Mouse (Mus musculus) thymus, adult 2 months (tissue): ENCODE measurements around the gene Aig1. TPM values are rescaled to one million over a fixed set of nuclear protein-coding genes. Genes with fewer than 3 reads are reported as not detected.

Experiments used
- DNase-seq: peaks from one replicate; pipeline ENCODE4 v3.0.0; 2021
- H3K27ac ChIP-seq: fragments of 200-500 bp; 2 replicates; pipeline ENCODE4 v1.5.1; 2012; ENCODE audit warnings: low read length, control low read depth; ENCODE audit not compliant: control insufficient read depth, insufficient read depth
- H3K27me3 ChIP-seq: fragments of 200-500 bp; 2 replicates; pipeline ENCODE4 v1.6.1; 2012; ENCODE audit warnings: mild to moderate bottlenecking, low read length, moderate library complexity, mixed read lengths; ENCODE audit not compliant: control insufficient read depth, insufficient read depth
- H3K36me3 ChIP-seq: fragments of 200-500 bp; 2 replicates; pipeline ENCODE4 v1.6.1; 2012; ENCODE audit warnings: mild to moderate bottlenecking, low read length, moderate library complexity; ENCODE audit not compliant: control insufficient read depth, insufficient read depth
- H3K4me1 ChIP-seq: fragments of 200-500 bp; replicated peaks from 2 replicates; pipeline ENCODE4 v1.6.1; 2012; ENCODE audit warnings: low read length; ENCODE audit not compliant: control insufficient read depth, insufficient read depth
- H3K4me3 ChIP-seq: fragments of 200-500 bp; 2 replicates; pipeline ENCODE4 v1.5.1; 2012; ENCODE audit warnings: mild to moderate bottlenecking, low read length, control low read depth, moderate library complexity; ENCODE audit not compliant: control insufficient read depth, insufficient read depth
- CTCF ChIP-seq: fragments of 200-500 bp; IDR thresholded peaks from 2 replicates; pipeline ENCODE4 v1.5.1; 2012; ENCODE audit warnings: mild to moderate bottlenecking, control low read depth, low read length, moderate library complexity, borderline replicate concordance; ENCODE audit not compliant: control insufficient read depth, poor library complexity, insufficient read depth; ENCODE audit errors: extremely low read depth
- POLR2A ChIP-seq: fragments of 200-500 bp; IDR thresholded peaks from 2 replicates; pipeline ENCODE4 v1.6.1; 2012; ENCODE audit warnings: mild to moderate bottlenecking, low read length, control low read depth, moderate library complexity; ENCODE audit not compliant: control insufficient read depth, poor library complexity, insufficient read depth; ENCODE audit errors: extremely low read depth
- WGBS: fragments of 180-500 bp; shearing (Covaris S2); methylation state at CpG from one replicate; pipeline ENCODE4 v1.1.7; 2018; 5-methylcytosine and 5-hydroxymethylcytosine counted together
- polyA plus RNA-seq: library from polyadenylated mRNA; depleted of rRNA; stranded (reverse); fragments of >200 nt; gene quantifications from 2 replicates; pipeline ENCODE4 v1.2.3, GENCODE M21; 2012

The Aig1 gene
- polyA plus RNA-seq, 1 experiment: 26.5 TPM

DNA sequence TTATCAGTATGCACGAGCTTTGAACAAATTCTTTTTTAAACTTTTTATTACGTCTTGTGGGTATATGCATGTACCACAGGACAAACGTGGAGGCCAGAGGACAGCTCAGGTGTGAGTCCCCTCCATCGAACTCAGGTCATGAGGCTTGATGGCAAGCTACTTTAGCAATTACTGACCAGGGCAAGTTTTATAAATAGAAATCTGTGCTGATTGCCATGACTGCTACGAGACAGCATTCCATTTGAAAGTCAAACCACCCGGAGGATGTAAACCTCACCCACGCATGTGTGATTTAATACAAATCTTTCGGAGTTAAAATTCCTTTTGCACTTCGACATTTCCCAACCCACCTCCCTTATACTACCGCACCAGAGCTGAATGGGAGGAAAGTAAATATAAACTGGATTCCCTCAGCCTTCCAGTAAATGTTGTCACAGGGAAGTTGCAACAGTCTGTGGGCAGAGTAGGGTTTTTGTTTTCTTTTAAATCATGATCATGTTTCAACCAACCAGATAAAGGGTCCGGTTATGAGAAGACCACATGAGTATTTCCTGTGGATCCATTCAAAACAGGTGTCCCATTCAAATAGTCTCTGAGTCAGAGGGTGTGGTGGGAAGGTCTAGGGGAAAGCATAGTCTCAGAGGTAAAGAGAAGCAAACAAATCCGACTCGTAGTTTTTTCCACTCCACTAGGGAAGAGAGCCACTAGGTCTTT lies 699 bp upstream of the Aig1 start:
- TF ChIP-seq POLR2A (no peak), CTCF (no peak)
- Histone ChIP-seq H3K4me3 (no peak overlapping the region; the same call in 1 of the 2 replicates), H3K36me3 (no peaks in the 10 kb centered on the region), H3K4me1 (peaks cover 5% of the 10 kb centered on the region), H3K27me3 (no peaks in the 10 kb centered on the region), H3K27ac (no peak overlapping the region)
- DNase-seq: no peak
- WGBS: 31% methylated on average over 13 of the region's 13 CpGs

DNA sequence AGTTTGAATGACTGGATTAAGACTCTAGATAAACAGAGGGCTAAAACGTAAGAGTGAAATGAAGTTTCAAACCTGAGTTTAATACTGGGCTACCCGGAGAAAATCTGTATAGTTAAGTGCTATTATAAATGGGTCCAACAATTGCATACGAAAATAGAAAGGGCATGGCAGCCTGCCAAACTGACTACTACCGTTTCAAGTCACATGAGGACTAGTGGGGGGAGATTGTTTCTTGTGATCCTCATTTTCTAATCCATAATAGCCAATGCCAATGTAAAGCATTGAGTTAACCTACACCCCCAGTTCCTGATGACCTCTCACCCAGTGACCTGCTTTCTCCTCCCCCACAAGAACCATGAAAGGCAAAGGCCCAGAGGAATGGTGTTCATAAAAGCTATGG lies 2.4 kb downstream of the Aig1 start:
- no peaks in the 10 kb centered on the region for H3K27me3 ChIP-seq
- DNase-seq: no peak
- no peak for TF ChIP-seq CTCF
- TF ChIP-seq POLR2A: no peak
- H3K27ac ChIP-seq: no peak overlapping the region
- H3K4me3 ChIP-seq: no peak overlapping the region
- peaks cover 5% of the 10 kb centered on the region for H3K4me1 ChIP-seq
- WGBS: 52% methylated on average over 4 of the region's 4 CpGs
- no peaks in the 10 kb centered on the region for H3K36me3 ChIP-seq

GRCm38 (mm10) chr10:13861115-13861909 lies 7.5 kb downstream of the Aig1 start:
- 89% methylated on average over 11 of the region's 11 CpGs for WGBS

DNA sequence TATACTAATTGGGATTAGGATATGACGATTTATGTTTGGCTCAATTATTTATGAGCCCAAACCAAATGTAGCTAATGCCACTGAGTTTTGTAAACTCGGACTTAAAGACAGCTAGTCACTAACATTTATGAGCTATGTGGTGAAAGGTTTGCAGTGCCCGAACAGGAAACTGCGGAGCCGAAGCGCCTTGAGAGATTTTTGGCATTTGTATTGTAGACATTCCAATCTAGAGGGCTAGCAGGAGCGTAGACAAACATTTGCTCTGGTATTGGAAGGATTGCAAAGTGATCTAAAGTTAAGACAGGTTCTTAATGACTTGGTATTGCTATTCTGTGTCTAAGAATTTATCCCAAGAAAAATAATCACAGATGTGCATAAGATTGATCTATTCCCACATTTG lies 12.3 kb downstream of the Aig1 start:
- no peak for DNase-seq
- WGBS: 97% methylated on average over 7 of the region's 7 CpGs
- TF ChIP-seq CTCF (no peak), POLR2A (no peak)
- no peak overlapping the region for H3K27ac ChIP-seq
- no peak overlapping the region for H3K4me3 ChIP-seq
- H3K36me3 ChIP-seq: no peaks in the 10 kb centered on the region
- H3K4me1 ChIP-seq: no peaks in the 10 kb centered on the region; the same call in 1 of the 2 replicates
- no peaks in the 10 kb centered on the region for H3K27me3 ChIP-seq

More at GRCm38 (mm10) chr10:13861115-13861909, 7.5 kb downstream of the Aig1 start:
- no peak overlapping the region for H3K4me3 ChIP-seq
- no peak for DNase-seq
- H3K27ac ChIP-seq: no peak overlapping the region
- no peaks in the 10 kb centered on the region; the same call in 1 of the 2 replicates for H3K4me1 ChIP-seq
- H3K36me3 ChIP-seq: no peaks in the 10 kb centered on the region
- no peaks in the 10 kb centered on the region for H3K27me3 ChIP-seq
- TF ChIP-seq CTCF: no peak
- TF ChIP-seq POLR2A: no peak

DNA sequence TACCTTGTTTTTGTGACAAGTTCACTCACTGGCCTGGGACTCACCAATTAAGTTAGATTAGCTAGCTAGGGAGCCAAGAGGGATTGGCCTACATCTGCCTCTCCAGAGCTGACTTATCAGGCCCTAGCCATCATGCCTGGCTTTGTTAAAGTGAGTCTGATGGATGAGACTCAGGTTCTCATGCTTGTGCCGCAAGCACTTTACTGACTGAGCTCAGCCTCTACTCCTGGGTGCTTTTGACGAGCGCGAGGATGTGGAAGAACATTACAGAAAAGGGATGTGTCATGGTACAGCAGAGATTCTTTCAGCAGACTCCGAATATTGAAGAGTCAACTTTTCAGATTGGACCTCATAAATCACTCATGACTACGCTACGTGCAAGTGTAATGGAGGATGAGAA lies 12.8 kb downstream of the Aig1 start:
- no peak overlapping the region for H3K27ac ChIP-seq
- TF ChIP-seq POLR2A (no peak), CTCF (no peak)
- no peaks in the 10 kb centered on the region for H3K27me3 ChIP-seq
- no peaks in the 10 kb centered on the region; the same call in 1 of the 2 replicates for H3K4me1 ChIP-seq
- DNase-seq: no peak
- 95% methylated on average over 7 of the region's 7 CpGs for WGBS
- no peaks in the 10 kb centered on the region for H3K36me3 ChIP-seq
- no peak overlapping the region for H3K4me3 ChIP-seq

DNA sequence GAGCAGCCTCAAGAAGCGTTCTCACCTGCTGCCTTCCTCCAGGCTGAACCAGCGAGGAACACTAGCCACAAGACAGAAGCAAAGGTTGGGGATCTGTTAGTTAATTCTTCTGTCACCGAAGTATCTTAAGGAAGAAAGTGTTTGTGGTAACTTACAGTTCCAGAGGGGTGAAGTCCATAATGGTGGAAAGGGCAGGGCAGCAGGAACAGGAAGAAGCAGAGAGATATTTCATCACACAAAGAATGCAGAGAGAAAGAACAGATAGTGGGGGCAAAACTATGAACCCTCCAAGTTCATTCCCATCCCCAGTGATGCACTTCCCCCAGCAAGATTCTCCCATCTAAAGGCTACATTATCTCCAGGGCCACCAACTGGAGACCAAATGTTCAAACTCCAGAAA lies 13.7 kb downstream of the Aig1 start:
- Histone ChIP-seq H3K4me1 (no peaks in the 10 kb centered on the region), H3K36me3 (no peaks in the 10 kb centered on the region), H3K4me3 (no peak overlapping the region), H3K27ac (no peak overlapping the region), H3K27me3 (no peaks in the 10 kb centered on the region)
- DNase-seq: no peak
- 93% methylated on average over 3 of the region's 3 CpGs for WGBS
- TF ChIP-seq CTCF (no peak), POLR2A (no peak)

DNA sequence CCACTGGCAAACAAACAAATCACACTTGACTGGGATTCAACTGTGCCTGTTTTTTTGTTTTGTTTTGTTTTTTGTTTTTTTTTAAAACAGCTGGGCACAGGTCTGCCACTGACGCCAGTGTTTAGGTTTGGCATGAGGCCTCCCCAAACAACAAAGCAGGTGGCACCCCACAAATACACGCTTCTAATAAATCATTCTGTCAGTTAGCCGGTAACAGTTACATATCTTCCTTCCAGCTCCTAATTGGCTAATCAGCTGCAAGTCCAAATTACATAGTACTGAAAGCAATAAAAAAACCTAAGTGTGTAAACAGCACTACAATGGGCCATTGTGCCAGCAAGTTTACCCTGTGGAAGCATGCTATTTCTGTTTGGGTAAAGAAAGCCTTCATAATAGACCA lies 18.7 kb downstream of the Aig1 start:
- WGBS: 93% methylated on average over 3 of the region's 3 CpGs
- no peaks in the 10 kb centered on the region for H3K36me3 ChIP-seq
- no peaks in the 10 kb centered on the region for H3K27me3 ChIP-seq
- DNase-seq: no peak
- no peaks in the 10 kb centered on the region for H3K4me1 ChIP-seq
- no peak overlapping the region for H3K4me3 ChIP-seq
- no peak overlapping the region for H3K27ac ChIP-seq
- TF ChIP-seq POLR2A (no peak), CTCF (no peak)
